Mouse (Mus musculus) midbrain, embryonic 11.5 days (tissue): ENCODE data around the gene Nup210l. TPM values are rescaled to one million over a fixed set of nuclear protein-coding genes. Genes with fewer than 3 reads are reported as not detected.

Experiments used
- ATAC-seq: fragments of 200-750 bp; cut with Nextera tagmentation; 2 replicates; pipeline ENCODE4 v1.8.0; 2017; ENCODE audit warnings: moderate TSS enrichment, moderate library complexity; ENCODE audit not compliant: low FRiP score
- DNase-seq: peaks from one replicate; pipeline ENCODE4 v3.0.0; 2015; ENCODE audit warnings: low spot score; ENCODE audit errors: missing footprints
- H3K27ac ChIP-seq: fragments of 300-500 bp; sonication (generic); 2 replicates; pipeline ENCODE4 v1.5.1; 2014; ENCODE audit warnings: low read depth, low read length
- H3K27me3 ChIP-seq: fragments of 300-500 bp; sonication (generic); 2 replicates; pipeline ENCODE4 v1.6.1; 2014; ENCODE audit warnings: mild to moderate bottlenecking, low read length, moderate library complexity, mixed read lengths; ENCODE audit not compliant: control insufficient read depth, insufficient read depth
- H3K36me3 ChIP-seq: fragments of 300-500 bp; sonication (generic); 2 replicates; pipeline ENCODE4 v1.6.1; 2014; ENCODE audit warnings: mild to moderate bottlenecking, low read length, moderate library complexity, mixed read lengths; ENCODE audit not compliant: control insufficient read depth, insufficient read depth
- H3K4me1 ChIP-seq: fragments of 300-500 bp; sonication (generic); 2 replicates; pipeline ENCODE4 v1.6.1; 2014; ENCODE audit warnings: low read length; ENCODE audit not compliant: control insufficient read depth, insufficient read depth
- H3K4me2 ChIP-seq: fragments of 300-500 bp; sonication (generic); 2 replicates; pipeline ENCODE4 v1.6.1; 2014; ENCODE audit warnings: mild to moderate bottlenecking, moderate library complexity
- H3K4me3 ChIP-seq: fragments of 300-500 bp; sonication (generic); 2 replicates; pipeline ENCODE4 v1.5.1; 2014; ENCODE audit warnings: low read depth, low read length
- H3K9ac ChIP-seq: fragments of 300-500 bp; sonication (generic); 2 replicates; pipeline ENCODE4 v1.6.1; 2014; ENCODE audit warnings: low read length
- H3K9me3 ChIP-seq: fragments of 300-500 bp; sonication (generic); 2 replicates; pipeline ENCODE4 v1.6.1; 2016; ENCODE audit warnings: low read length; ENCODE audit not compliant: control insufficient read depth
- WGBS: fragments of 180-500 bp; shearing (Covaris S2); extraction: QIAGEN DNeasy Blood & Tissue Kit; methylation state at CpG from one replicate; pipeline ENCODE4 v1.1.7; 2014; 5-methylcytosine and 5-hydroxymethylcytosine counted together
- polyA plus RNA-seq: library from polyadenylated mRNA; unstranded; fragments of >200 nt; fragmentation: Nextera tagmentation; extraction: Ambion mirVana; gene quantifications from 2 replicates; pipeline ENCODE4 v1.2.1, GENCODE M21; 2014

Gene Nup210l
- polyA plus RNA-seq, 1 experiment from 2014 or later, result 0.60 TPM

GRCm38 (mm10) chr3:90159757-90160156 is 55.8 kb downstream of the Nup210l start:
- no peaks in the 10 kb centered on the region for H3K27me3 ChIP-seq
- 88% methylated on average over 9 of the region's 9 CpGs for WGBS
- DNase-seq (peak; percentile 37), ATAC-seq (no peak)
- no peak overlapping the region for H3K4me3 ChIP-seq
- H3K9ac ChIP-seq, result no peak overlapping the region
- H3K4me2 ChIP-seq, result no peak overlapping the region
- H3K36me3 ChIP-seq, result no peaks in the 10 kb centered on the region
- no peaks in the 10 kb centered on the region for H3K9me3 ChIP-seq
- no peaks in the 10 kb centered on the region for H3K4me1 ChIP-seq
- no peak overlapping the region for H3K27ac ChIP-seq

- no peak overlapping the region for H3K27ac ChIP-seq
- DNase-seq, result no peak
- WGBS, result 87% methylated on average over 3 of the region's 3 CpGs
- no peaks in the 10 kb centered on the region for H3K27me3 ChIP-seq
- ATAC-seq, result no peak
- no peak overlapping the region for H3K9ac ChIP-seq
- H3K4me1 ChIP-seq, result no peaks in the 10 kb centered on the region
- no peaks in the 10 kb centered on the region for H3K36me3 ChIP-seq
- no peak overlapping the region for H3K4me3 ChIP-seq
- H3K9me3 ChIP-seq, result no peaks in the 10 kb centered on the region
- no peak overlapping the region for H3K4me2 ChIP-seq
Observed at GRCm38 (mm10) chr3:90161541-90161940, 57.6 kb downstream of the Nup210l start.

- H3K27me3 ChIP-seq, result no peaks in the 10 kb centered on the region
- H3K9me3 ChIP-seq, result no peaks in the 10 kb centered on the region
- no peak overlapping the region for H3K4me3 ChIP-seq
- no peak overlapping the region for H3K4me2 ChIP-seq
- no peaks in the 10 kb centered on the region for H3K4me1 ChIP-seq
- no peak overlapping the region for H3K27ac ChIP-seq
- H3K9ac ChIP-seq, result no peak overlapping the region
- WGBS, result 84% methylated on average over 3 of the region's 3 CpGs
- H3K36me3 ChIP-seq, result no peaks in the 10 kb centered on the region
- DNase-seq, result no peak
- ATAC-seq, result no peak
Observed at GRCm38 (mm10) chr3:90179566-90179965, 75.6 kb downstream of the Nup210l start.

DNA sequence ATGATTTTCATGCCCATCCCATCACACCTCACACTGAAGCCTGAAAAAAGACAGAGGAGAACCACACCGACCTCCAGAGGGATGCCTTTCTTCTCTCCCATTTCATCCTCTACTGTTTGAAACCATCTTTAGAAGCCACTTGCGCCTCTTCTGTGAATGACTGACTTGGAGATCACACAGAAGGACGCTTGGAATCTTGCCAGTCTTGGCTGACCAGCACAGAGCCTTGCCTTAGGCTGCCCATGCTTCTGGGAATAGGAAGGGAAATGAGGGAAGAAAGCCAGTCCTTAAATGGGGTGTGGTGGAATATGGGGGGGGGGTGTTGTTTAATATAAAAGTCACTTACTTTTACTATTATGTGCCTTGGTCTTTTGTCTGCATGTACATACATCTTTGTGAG is 79.6 kb downstream of the Nup210l start:
- ATAC-seq, result no peak

DNA sequence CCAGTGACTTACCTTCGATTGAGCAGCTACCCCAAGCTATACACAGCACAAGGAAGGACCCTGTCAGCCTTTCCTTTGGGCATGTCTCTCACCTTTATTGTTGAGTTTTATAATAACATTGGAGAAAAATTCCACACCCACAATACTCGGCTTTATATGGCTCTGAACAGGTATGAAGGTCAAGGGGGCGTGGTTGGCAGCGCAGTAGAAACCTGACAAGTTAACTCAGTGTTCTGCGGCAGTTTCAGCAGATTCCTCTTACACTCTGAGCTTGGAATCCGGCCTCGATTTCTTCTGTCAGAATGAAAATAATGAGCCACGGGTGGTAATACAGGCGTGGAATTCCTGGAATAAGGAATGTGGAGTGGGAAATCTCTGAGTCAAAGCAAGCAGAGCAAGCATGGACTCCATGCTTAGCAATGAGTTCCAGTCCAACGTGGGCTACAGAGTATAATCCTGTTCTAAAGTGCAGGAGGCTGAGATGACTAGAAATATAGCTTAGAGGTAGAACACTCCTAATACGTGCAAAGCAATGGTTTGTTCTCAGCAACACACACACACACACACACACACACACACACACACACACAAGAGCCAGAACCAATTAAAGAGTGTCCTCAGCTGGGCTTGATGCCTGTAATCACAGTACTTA is 87.1 kb downstream of the Nup210l start:
- 83% methylated on average over 11 of the region's 11 CpGs for WGBS

More for the DNA sequence above, 79.6 kb downstream of the Nup210l start:
- no peaks in the 10 kb centered on the region for H3K4me1 ChIP-seq
- no peak overlapping the region for H3K4me3 ChIP-seq
- 74% methylated on average over 3 of the region's 3 CpGs for WGBS
- DNase-seq, result no peak
- H3K9ac ChIP-seq, result no peak overlapping the region
- no peaks in the 10 kb centered on the region for H3K36me3 ChIP-seq
- H3K27ac ChIP-seq, result no peak overlapping the region
- H3K4me2 ChIP-seq, result no peak overlapping the region
- no peaks in the 10 kb centered on the region for H3K27me3 ChIP-seq
- no peaks in the 10 kb centered on the region for H3K9me3 ChIP-seq

DNA sequence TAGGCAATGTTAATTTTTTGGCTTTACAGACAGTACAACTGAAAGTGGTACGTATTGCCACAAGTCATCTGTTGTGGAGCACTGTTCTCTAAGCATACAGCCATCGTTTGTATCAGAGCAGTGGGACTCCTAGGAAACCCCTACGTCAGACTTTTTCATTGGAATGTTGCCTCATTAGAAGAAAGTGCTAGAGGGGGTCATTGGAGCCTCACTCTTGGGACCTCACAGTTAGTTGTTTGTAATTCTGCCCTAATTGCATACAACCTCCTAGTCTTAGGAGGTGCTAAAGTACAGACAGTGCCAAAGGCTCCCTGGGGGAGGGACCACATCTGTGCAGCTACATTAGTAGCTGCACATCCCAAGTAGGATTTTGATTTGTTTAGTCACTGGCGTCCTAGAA is 90.8 kb downstream of the Nup210l start:
- ATAC-seq, result no peak
- no peaks in the 10 kb centered on the region for H3K36me3 ChIP-seq
- H3K9ac ChIP-seq, result no peak overlapping the region
- H3K27ac ChIP-seq, result no peak overlapping the region
- 73% methylated on average over 4 of the region's 4 CpGs for WGBS
- no peaks in the 10 kb centered on the region for H3K4me1 ChIP-seq
- DNase-seq, result peak; percentile 81
- H3K4me3 ChIP-seq, result no peak overlapping the region
- H3K9me3 ChIP-seq, result no peaks in the 10 kb centered on the region
- H3K27me3 ChIP-seq, result no peaks in the 10 kb centered on the region
- H3K4me2 ChIP-seq, result no peak overlapping the region

More for the DNA sequence above, 87.1 kb downstream of the Nup210l start:
- Histone ChIP-seq H3K4me3 (no peak overlapping the region), H3K27ac (no peak overlapping the region), H3K36me3 (no peaks in the 10 kb centered on the region), H3K9ac (no peak overlapping the region), H3K4me2 (no peak overlapping the region), H3K4me1 (no peaks in the 10 kb centered on the region), H3K27me3 (no peaks in the 10 kb centered on the region), H3K9me3 (no peaks in the 10 kb centered on the region)
- DNase-seq, result no peak
- no peak for ATAC-seq

GRCm38 (mm10) chr3:90195644-90196043 is 91.7 kb downstream of the Nup210l start:
- Histone ChIP-seq H3K4me3 (no peak overlapping the region), H3K4me2 (no peak overlapping the region), H3K9ac (no peak overlapping the region), H3K36me3 (no peaks in the 10 kb centered on the region), H3K27me3 (no peaks in the 10 kb centered on the region), H3K9me3 (no peaks in the 10 kb centered on the region), H3K4me1 (no peaks in the 10 kb centered on the region), H3K27ac (no peak overlapping the region)
- 87% methylated on average over 1 of the region's 1 CpGs for WGBS
- ATAC-seq, result no peak
- no peak for DNase-seq

GRCm38 (mm10) chr3:90197548-90197947 is 93.6 kb downstream of the Nup210l start:
- DNase-seq (no peak), ATAC-seq (no peak)
- no peaks in the 10 kb centered on the region for H3K27me3 ChIP-seq
- no peak overlapping the region for H3K9ac ChIP-seq
- no peaks in the 10 kb centered on the region for H3K4me1 ChIP-seq
- H3K27ac ChIP-seq, result no peak overlapping the region
- WGBS, result 86% methylated on average over 1 of the region's 1 CpGs
- H3K4me2 ChIP-seq, result no peak overlapping the region
- H3K4me3 ChIP-seq, result no peak overlapping the region
- no peaks in the 10 kb centered on the region for H3K9me3 ChIP-seq
- no peaks in the 10 kb centered on the region for H3K36me3 ChIP-seq

DNA sequence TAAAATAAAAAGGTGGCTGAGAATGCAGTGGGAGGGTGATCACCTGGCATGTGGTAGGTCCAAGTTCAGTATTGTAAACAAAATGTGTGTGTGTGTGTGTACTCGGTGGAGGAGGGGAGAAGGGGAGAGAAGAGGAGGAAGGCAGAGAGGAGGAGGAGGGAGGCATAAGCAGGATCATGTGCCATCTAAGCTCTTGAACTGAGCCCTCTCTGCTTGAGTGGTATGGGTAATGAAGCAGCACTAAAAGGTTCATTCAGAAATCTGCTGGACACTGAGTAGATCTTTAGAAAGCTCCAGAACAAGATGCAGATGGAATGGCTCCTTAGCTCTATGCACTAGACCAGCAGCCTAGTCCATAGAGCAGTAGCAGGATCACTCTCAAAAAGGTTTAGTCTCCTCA is 99.0 kb downstream of the Nup210l start:
- Histone ChIP-seq H3K27ac (no peak overlapping the region), H3K4me1 (no peaks in the 10 kb centered on the region), H3K27me3 (no peaks in the 10 kb centered on the region), H3K9me3 (no peaks in the 10 kb centered on the region), H3K36me3 (peaks cover under 1% of the 10 kb centered on the region; the same call in 1 of the 2 replicates), H3K4me3 (no peak overlapping the region), H3K4me2 (no peak overlapping the region), H3K9ac (no peak overlapping the region)
- 45% methylated on average over 1 of the region's 1 CpGs for WGBS
- DNase-seq (no peak), ATAC-seq (no peak)
